Mouse (Mus musculus): ENCODE data around the gene Cers6. TPM values are rescaled to one million over a fixed set of nuclear protein-coding genes. Genes with fewer than 3 reads are reported as not detected.

Gene Cers6
- total and polyA plus RNA-seq, 3 experiments: 2.1 to 9.6 (median 8.7) TPM

- DNase-seq: no peak
- H3K4me1 ChIP-seq (ENCODE audit: control insufficient read depth, insufficient read depth, low read length): no peaks in the 10 kb centered on the region
- H3K4me3 ChIP-seq: no peak overlapping the region
- 94% methylated on average over 13 of the region's 13 CpGs for WGBS
- H3K27ac ChIP-seq: no peak overlapping the region
- H3K79me2 ChIP-seq (replicated peaks; ENCODE audit: control insufficient read depth, insufficient read depth, low read length): no peaks in the 10 kb centered on the region
- H3K36me3 ChIP-seq (ENCODE audit: control insufficient read depth, insufficient read depth, low read length): no peaks in the 10 kb centered on the region
- no peaks in the 10 kb centered on the region for H3K27me3 ChIP-seq (ENCODE audit: control insufficient read depth, insufficient read depth, low read length)
- intact Hi-C loops (cut with DNase I): no loop called here
- TF ChIP-seq POLR2A (IDR thresholded peaks at IDR 0.05; ENCODE audit: insufficient read depth, low read depth, low read length) (no peak), EP300 (IDR thresholded peaks at IDR 0.05; ENCODE audit: insufficient read depth, low read depth, low read length) (no peak), CTCF (IDR thresholded peaks at IDR 0.05) (no peak)
- H3K9ac ChIP-seq (ENCODE audit: low read depth, low read length): no peak overlapping the region
Measured at GRCm38 (mm10) chr2:69019026-69019565, 157.9 kb downstream of the Cers6 start.

DNA sequence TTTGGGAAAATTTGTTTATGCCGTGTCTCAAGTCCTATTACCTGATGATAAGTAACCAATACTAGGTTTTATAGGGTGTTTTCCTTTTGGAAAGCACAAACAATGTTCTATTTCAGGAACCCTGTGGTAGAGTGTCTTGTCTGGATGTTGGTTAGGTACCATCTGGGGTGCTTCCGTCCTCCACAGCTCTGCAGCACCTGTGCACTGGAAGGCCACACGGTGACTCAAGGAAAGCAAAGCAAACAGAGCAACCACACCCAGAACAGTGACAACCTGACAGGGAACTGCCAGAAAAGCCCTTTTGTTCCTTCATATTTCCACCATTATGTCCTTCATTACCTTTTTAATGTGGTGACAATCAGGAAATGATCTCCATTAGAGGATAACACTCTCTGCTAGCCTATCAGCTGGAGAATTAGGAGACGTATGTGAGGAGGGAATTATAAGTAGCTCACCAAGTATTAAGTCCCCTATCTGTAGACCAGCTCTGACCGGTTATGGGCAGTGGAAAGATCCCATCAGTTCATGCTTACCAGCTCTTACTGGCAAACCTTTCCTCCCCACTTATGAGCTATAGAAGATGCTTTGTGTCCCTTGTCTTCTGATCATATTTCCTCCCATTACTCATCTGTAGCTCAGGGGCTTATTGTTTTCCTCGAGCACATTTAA is 158.7 kb downstream of the Cers6 start:
- H3K27ac ChIP-seq: no peak overlapping the region
- no peak overlapping the region for H3K9ac ChIP-seq (ENCODE audit: low read depth, low read length)
- 76% methylated on average over 6 of the region's 6 CpGs for WGBS
- TF ChIP-seq CTCF (IDR thresholded peaks at IDR 0.05) (no peak), EP300 (IDR thresholded peaks at IDR 0.05; ENCODE audit: insufficient read depth, low read depth, low read length) (no peak), POLR2A (IDR thresholded peaks at IDR 0.05; ENCODE audit: insufficient read depth, low read depth, low read length) (no peak)
- no peaks in the 10 kb centered on the region for H3K4me1 ChIP-seq (ENCODE audit: control insufficient read depth, insufficient read depth, low read length)
- no peaks in the 10 kb centered on the region for H3K79me2 ChIP-seq (replicated peaks; ENCODE audit: control insufficient read depth, insufficient read depth, low read length)
- DNase-seq: no peak
- H3K4me3 ChIP-seq: no peak overlapping the region
- intact Hi-C loops (cut with DNase I): no loop called here
- H3K36me3 ChIP-seq (ENCODE audit: control insufficient read depth, insufficient read depth, low read length): no peaks in the 10 kb centered on the region
- no peaks in the 10 kb centered on the region for H3K27me3 ChIP-seq (ENCODE audit: control insufficient read depth, insufficient read depth, low read length)

DNA sequence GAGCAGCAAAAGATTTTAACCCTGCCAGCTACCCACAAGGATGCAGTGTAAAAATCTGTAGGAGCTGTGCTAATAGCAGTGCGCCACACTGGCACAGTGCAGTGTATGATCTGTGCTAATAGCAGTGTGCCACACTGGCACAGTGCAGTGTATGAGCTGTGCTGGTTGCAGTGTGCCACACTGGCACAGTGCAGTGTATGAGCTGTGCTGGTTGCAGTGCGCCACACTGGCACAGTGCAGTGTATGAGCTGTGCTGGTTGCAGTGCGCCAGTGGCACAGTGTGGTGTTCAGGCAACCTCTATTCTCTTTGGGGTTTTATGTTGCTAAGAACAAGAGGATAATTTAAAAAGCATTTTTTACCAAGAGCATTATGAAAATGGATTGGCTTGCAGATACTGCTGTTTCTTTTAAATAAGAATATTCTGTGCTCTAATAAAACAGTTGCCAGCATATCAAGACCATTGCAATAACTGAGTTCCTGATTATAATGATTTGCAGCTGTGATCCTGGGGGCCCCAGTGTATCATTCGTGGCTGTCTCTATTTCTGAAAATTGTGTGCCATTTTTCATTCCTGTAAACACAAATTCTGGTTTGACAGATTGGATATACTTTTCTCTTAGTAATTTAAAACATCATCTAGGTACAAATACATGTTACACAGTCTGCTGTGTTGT is 159.5 kb downstream of the Cers6 start:
- Histone ChIP-seq H3K4me3 (no peak overlapping the region), H3K27ac (no peak overlapping the region), H3K79me2 (replicated peaks; ENCODE audit: control insufficient read depth, insufficient read depth, low read length) (no peaks in the 10 kb centered on the region), H3K9ac (ENCODE audit: low read depth, low read length) (no peak overlapping the region), H3K36me3 (ENCODE audit: control insufficient read depth, insufficient read depth, low read length) (no peaks in the 10 kb centered on the region), H3K27me3 (ENCODE audit: control insufficient read depth, insufficient read depth, low read length) (no peaks in the 10 kb centered on the region), H3K4me1 (ENCODE audit: control insufficient read depth, insufficient read depth, low read length) (no peaks in the 10 kb centered on the region)
- WGBS: 90% methylated on average over 4 of the region's 4 CpGs
- TF ChIP-seq POLR2A (IDR thresholded peaks at IDR 0.05; ENCODE audit: insufficient read depth, low read depth, low read length): no peak
- TF ChIP-seq CTCF (IDR thresholded peaks at IDR 0.05): no peak
- TF ChIP-seq EP300 (IDR thresholded peaks at IDR 0.05; ENCODE audit: insufficient read depth, low read depth, low read length): no peak
- intact Hi-C loops (cut with DNase I): no loop called here
- no peak for DNase-seq

DNA sequence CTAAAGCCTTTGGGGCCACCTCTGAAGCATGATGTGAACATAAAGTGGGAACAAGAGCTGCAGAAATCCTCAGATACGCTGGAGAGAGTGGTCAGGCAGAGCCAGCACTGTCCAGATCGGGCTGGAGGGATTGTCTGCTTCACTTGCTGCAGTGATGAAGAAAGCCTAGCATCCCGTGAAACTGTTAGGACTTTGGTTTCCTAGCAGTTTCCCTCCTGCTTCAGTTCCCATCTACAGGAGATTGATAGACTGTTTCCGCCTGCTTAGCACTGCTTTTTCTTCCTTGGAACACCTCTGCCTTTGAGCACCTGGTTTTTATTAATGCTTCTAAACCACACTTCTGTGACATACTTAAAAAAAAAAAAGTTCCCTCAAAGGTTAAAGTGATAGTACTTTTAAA is 160.3 kb downstream of the Cers6 start:
- Histone ChIP-seq H3K9ac (ENCODE audit: low read depth, low read length) (no peak overlapping the region), H3K4me3 (no peak overlapping the region), H3K27me3 (ENCODE audit: control insufficient read depth, insufficient read depth, low read length) (no peaks in the 10 kb centered on the region), H3K27ac (no peak overlapping the region), H3K36me3 (ENCODE audit: control insufficient read depth, insufficient read depth, low read length) (no peaks in the 10 kb centered on the region), H3K4me1 (ENCODE audit: control insufficient read depth, insufficient read depth, low read length) (no peaks in the 10 kb centered on the region), H3K79me2 (replicated peaks; ENCODE audit: control insufficient read depth, insufficient read depth, low read length) (no peaks in the 10 kb centered on the region)
- WGBS: 63% methylated on average over 4 of the region's 4 CpGs
- TF ChIP-seq EP300 (IDR thresholded peaks at IDR 0.05; ENCODE audit: insufficient read depth, low read depth, low read length) (no peak), CTCF (IDR thresholded peaks at IDR 0.05) (no peak), POLR2A (IDR thresholded peaks at IDR 0.05; ENCODE audit: insufficient read depth, low read depth, low read length) (no peak)
- intact Hi-C loops (cut with DNase I): no loop called here
- no peak for DNase-seq

DNA sequence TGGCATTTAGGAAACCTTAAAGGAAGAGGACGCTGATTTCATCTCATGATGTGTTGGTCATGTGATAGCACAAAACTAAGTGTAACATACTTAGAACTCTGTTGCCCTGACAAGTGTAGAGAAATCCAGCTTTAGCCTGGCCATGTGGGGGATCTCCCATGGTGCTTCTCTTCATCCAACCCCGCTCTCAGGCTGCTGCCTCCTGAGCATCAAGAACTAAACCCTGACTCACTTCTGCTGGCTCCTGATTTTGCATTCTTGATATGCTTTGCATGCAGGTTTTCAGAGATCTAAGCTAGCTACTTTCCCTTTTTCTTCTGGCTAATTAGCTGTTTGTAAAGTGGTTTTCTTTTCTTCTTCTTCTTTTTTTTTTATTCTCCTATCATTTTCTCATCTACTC is 163.6 kb downstream of the Cers6 start:
- TF ChIP-seq POLR2A (IDR thresholded peaks at IDR 0.05; ENCODE audit: insufficient read depth, low read depth, low read length) (no peak), CTCF (IDR thresholded peaks at IDR 0.05) (no peak), EP300 (IDR thresholded peaks at IDR 0.05; ENCODE audit: insufficient read depth, low read depth, low read length) (no peak)
- WGBS: 86% methylated on average over 2 of the region's 2 CpGs
- no peak overlapping the region for H3K9ac ChIP-seq (ENCODE audit: low read depth, low read length)

DNA sequence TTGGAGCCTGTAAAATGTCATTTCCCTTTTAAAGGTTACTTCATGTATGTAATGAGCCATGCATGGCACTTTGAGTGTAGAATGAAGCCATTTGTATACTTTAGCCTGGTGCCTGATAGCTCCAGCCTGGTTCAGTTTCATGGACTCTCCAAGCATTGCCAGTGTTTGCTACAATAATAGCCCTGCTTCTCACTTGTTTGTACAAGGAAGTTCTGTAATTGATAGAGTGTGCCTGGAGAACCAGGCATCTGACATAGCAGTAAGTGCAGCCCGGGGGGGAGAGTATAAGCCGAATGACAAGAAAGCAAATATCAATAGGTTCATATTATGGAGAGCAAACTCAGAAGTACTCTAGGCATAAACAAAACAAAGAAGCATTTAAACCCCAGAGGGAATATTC is 171.3 kb downstream of the Cers6 start:
- H3K36me3 ChIP-seq (ENCODE audit: control insufficient read depth, insufficient read depth, low read length): no peaks in the 10 kb centered on the region
- TF ChIP-seq EP300 (IDR thresholded peaks at IDR 0.05; ENCODE audit: insufficient read depth, low read depth, low read length): no peak
- TF ChIP-seq POLR2A (IDR thresholded peaks at IDR 0.05; ENCODE audit: insufficient read depth, low read depth, low read length): no peak
- TF ChIP-seq CTCF (IDR thresholded peaks at IDR 0.05): no peak
- WGBS: 39% methylated on average over 2 of the region's 2 CpGs
- no peaks in the 10 kb centered on the region for H3K79me2 ChIP-seq (replicated peaks; ENCODE audit: control insufficient read depth, insufficient read depth, low read length)
- H3K9ac ChIP-seq (ENCODE audit: low read depth, low read length): no peak overlapping the region
- H3K4me3 ChIP-seq: no peak overlapping the region
- DNase-seq: no peak
- H3K27ac ChIP-seq: no peak overlapping the region
- intact Hi-C loops (cut with DNase I): no loop called here
- no peaks in the 10 kb centered on the region for H3K4me1 ChIP-seq (ENCODE audit: control insufficient read depth, insufficient read depth, low read length)
- H3K27me3 ChIP-seq (ENCODE audit: control insufficient read depth, insufficient read depth, low read length): no peaks in the 10 kb centered on the region

More for the DNA sequence above, 163.6 kb downstream of the Cers6 start:
- Histone ChIP-seq H3K27ac (no peak overlapping the region), H3K27me3 (ENCODE audit: control insufficient read depth, insufficient read depth, low read length) (no peaks in the 10 kb centered on the region), H3K79me2 (replicated peaks; ENCODE audit: control insufficient read depth, insufficient read depth, low read length) (no peaks in the 10 kb centered on the region), H3K4me3 (no peak overlapping the region), H3K4me1 (ENCODE audit: control insufficient read depth, insufficient read depth, low read length) (no peaks in the 10 kb centered on the region), H3K36me3 (ENCODE audit: control insufficient read depth, insufficient read depth, low read length) (no peaks in the 10 kb centered on the region)
- intact Hi-C loops (cut with DNase I): no loop called here
- no peak for DNase-seq
